Mouse (Mus musculus): Measurements from ENCODE around the gene Masp1. TPM values are rescaled to one million over a fixed set of nuclear protein-coding genes. Genes with fewer than 3 reads are reported as not detected.

Masp1 gene
- polyA plus RNA-seq, 1 experiment = 0.12 TPM

- H3K4me3 ChIP-seq (ENCODE audit: extremely low read depth, insufficient read depth, insufficient read length) = no peak overlapping the region
- H3K27ac ChIP-seq (ENCODE audit: insufficient read depth, low read length) = no peak overlapping the region
- no peaks in the 10 kb centered on the region; the same call in 1 of the 2 replicates for H3K4me1 ChIP-seq (ENCODE audit: control insufficient read depth, insufficient read depth, insufficient read length)
- no peak for DNase-seq (ENCODE audit: low read depth in 1 of 2, low spot score in 2 of 2)
- H3K27me3 ChIP-seq (ENCODE audit: control insufficient read depth, insufficient read depth, low read length) = peaks cover 3% of the 10 kb centered on the region
- 71% methylated on average over 2 of the region's 2 CpGs for WGBS
- TF ChIP-seq POLR2A (IDR thresholded peaks at IDR 0.05; ENCODE audit: low read depth, low read length) (no peak), CTCF (IDR thresholded peaks at IDR 0.05; ENCODE audit: extremely low read depth, insufficient read depth, insufficient read length, insufficient replicate concordance) (no peak)
- H3K36me3 ChIP-seq (ENCODE audit: control insufficient read depth, insufficient read depth, low read length) = no peaks in the 10 kb centered on the region
Measured at GRCm38 (mm10) chr16:23516606-23517005, 4.0 kb downstream of the Masp1 start.

- 86% methylated on average over 3 of the region's 3 CpGs for WGBS
- no peaks in the 10 kb centered on the region for H3K36me3 ChIP-seq (ENCODE audit: control insufficient read depth, insufficient read depth, low read length)
- no peak overlapping the region for H3K4me3 ChIP-seq (ENCODE audit: extremely low read depth, insufficient read depth, insufficient read length)
- DNase-seq (ENCODE audit: low read depth in 1 of 2, low spot score in 2 of 2) = no peak
- no peak overlapping the region for H3K27ac ChIP-seq (ENCODE audit: insufficient read depth, low read length)
- H3K27me3 ChIP-seq (ENCODE audit: control insufficient read depth, insufficient read depth, low read length) = peaks cover 3% of the 10 kb centered on the region
- no peak for TF ChIP-seq CTCF (IDR thresholded peaks at IDR 0.05; ENCODE audit: extremely low read depth, insufficient read depth, insufficient read length, insufficient replicate concordance)
- TF ChIP-seq POLR2A (IDR thresholded peaks at IDR 0.05; ENCODE audit: low read depth, low read length) = no peak
- H3K4me1 ChIP-seq (ENCODE audit: control insufficient read depth, insufficient read depth, insufficient read length) = no peaks in the 10 kb centered on the region; the same call in 1 of the 2 replicates
Measured at GRCm38 (mm10) chr16:23515766-23516165, 4.8 kb downstream of the Masp1 start.

DNA sequence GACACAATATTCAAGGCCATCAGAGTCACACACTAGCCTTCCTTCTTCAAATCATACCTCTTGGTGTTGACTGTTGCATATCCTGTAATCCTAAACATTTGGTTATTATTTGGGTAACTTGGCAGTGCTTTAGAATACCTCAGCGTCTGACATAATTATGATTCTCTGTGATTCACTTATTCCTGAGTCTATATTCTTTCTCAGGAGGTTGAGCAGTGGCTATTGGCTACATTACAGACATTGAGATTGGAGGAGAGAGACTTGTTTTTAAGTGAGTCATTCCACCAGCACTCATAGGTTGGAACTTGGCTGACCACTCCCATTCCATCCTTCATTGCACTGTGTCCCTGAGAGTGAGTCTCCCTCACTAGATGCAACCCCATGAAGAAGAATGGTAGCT, 7.2 kb downstream of the Masp1 start:
- Histone ChIP-seq H3K27me3 (ENCODE audit: control insufficient read depth, insufficient read depth, low read length) (no peaks in the 10 kb centered on the region), H3K36me3 (ENCODE audit: control insufficient read depth, insufficient read depth, low read length) (no peaks in the 10 kb centered on the region), H3K4me1 (ENCODE audit: control insufficient read depth, insufficient read depth, insufficient read length) (no peaks in the 10 kb centered on the region), H3K4me3 (ENCODE audit: extremely low read depth, insufficient read depth, insufficient read length) (no peak overlapping the region), H3K27ac (ENCODE audit: insufficient read depth, low read length) (no peak overlapping the region)
- 87% methylated on average over 1 of the region's 1 CpGs for WGBS
- TF ChIP-seq POLR2A (IDR thresholded peaks at IDR 0.05; ENCODE audit: low read depth, low read length) = no peak
- TF ChIP-seq CTCF (IDR thresholded peaks at IDR 0.05; ENCODE audit: extremely low read depth, insufficient read depth, insufficient read length, insufficient replicate concordance) = no peak
- DNase-seq (ENCODE audit: low read depth in 1 of 2, low spot score in 2 of 2) = no peak

GRCm38 (mm10) chr16:23511166-23511935, 9.3 kb downstream of the Masp1 start:
- DNase-seq (ENCODE audit: low read depth in 1 of 2, low spot score in 2 of 2) = no peak
- Histone ChIP-seq H3K4me1 (ENCODE audit: control insufficient read depth, insufficient read depth, insufficient read length) (no peaks in the 10 kb centered on the region), H3K27ac (ENCODE audit: insufficient read depth, low read length) (no peak overlapping the region), H3K36me3 (ENCODE audit: control insufficient read depth, insufficient read depth, low read length) (no peaks in the 10 kb centered on the region), H3K27me3 (ENCODE audit: control insufficient read depth, insufficient read depth, low read length) (no peaks in the 10 kb centered on the region), H3K4me3 (ENCODE audit: extremely low read depth, insufficient read depth, insufficient read length) (no peak overlapping the region)
- 86% methylated on average over 4 of the region's 4 CpGs for WGBS
- TF ChIP-seq POLR2A (IDR thresholded peaks at IDR 0.05; ENCODE audit: low read depth, low read length) (no peak), CTCF (IDR thresholded peaks at IDR 0.05; ENCODE audit: extremely low read depth, insufficient read depth, insufficient read length, insufficient replicate concordance) (no peak)

DNA sequence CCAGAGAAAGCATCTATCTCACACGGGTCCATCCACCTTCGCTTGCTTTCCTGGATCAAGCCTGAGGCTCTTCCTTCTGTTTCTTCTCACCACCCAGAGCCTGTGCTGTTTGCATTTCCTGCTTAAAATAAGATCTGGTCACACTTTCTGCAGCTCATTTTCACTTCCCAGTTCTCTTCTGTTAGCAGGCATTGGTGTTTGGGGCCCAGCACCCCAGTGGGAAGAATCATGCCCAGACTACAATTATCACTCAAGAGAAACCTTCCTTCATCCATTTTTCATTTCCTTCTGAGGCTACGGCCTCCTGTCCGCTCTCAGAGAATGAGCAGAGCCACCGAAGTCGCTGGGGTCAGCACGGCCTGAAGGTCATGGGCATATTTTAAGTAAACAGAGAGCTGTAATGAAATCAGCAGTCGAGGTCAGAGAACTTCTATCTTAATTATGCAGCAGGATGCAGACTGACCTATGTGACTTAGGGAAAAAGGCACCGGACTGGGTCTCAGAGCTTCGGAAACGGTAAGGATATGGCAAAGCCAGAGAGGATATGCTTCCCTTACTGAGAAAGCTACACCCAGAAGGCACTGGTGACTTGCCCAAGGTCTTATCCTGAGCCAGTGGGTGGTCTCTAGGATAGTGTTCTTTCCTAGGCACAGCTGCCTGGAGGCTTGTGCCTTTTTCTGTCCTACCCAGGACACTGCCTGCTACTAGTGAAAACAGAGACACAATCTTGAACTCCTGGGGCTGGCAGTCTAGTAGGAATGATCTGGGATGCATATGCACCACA, 14.5 kb downstream of the Masp1 start:
- no peaks in the 10 kb centered on the region for H3K36me3 ChIP-seq (ENCODE audit: control insufficient read depth, insufficient read depth, low read length)
- no peak for TF ChIP-seq CTCF (IDR thresholded peaks at IDR 0.05; ENCODE audit: extremely low read depth, insufficient read depth, insufficient read length, insufficient replicate concordance)
- no peak for TF ChIP-seq POLR2A (IDR thresholded peaks at IDR 0.05; ENCODE audit: low read depth, low read length)
- no peaks in the 10 kb centered on the region for H3K27me3 ChIP-seq (ENCODE audit: control insufficient read depth, insufficient read depth, low read length)
- H3K4me1 ChIP-seq (ENCODE audit: control insufficient read depth, insufficient read depth, insufficient read length) = no peaks in the 10 kb centered on the region; the same call in 1 of the 2 replicates
- 61% methylated on average over 11 of the region's 11 CpGs for WGBS
- DNase-seq (ENCODE audit: low read depth in 1 of 2, low spot score in 2 of 2) = no peak
- H3K4me3 ChIP-seq (ENCODE audit: extremely low read depth, insufficient read depth, insufficient read length) = no peak overlapping the region
- H3K27ac ChIP-seq (ENCODE audit: insufficient read depth, low read length) = no peak overlapping the region

GRCm38 (mm10) chr16:23504320-23504744, 16.3 kb downstream of the Masp1 start:
- Histone ChIP-seq H3K36me3 (ENCODE audit: control insufficient read depth, insufficient read depth, low read length) (no peaks in the 10 kb centered on the region), H3K27ac (ENCODE audit: insufficient read depth, low read length) (no peak overlapping the region), H3K27me3 (ENCODE audit: control insufficient read depth, insufficient read depth, low read length) (no peaks in the 10 kb centered on the region), H3K4me1 (ENCODE audit: control insufficient read depth, insufficient read depth, insufficient read length) (no peaks in the 10 kb centered on the region; the same call in 1 of the 2 replicates), H3K4me3 (ENCODE audit: extremely low read depth, insufficient read depth, insufficient read length) (no peak overlapping the region)
- TF ChIP-seq CTCF (IDR thresholded peaks at IDR 0.05; ENCODE audit: extremely low read depth, insufficient read depth, insufficient read length, insufficient replicate concordance) (no peak), POLR2A (IDR thresholded peaks at IDR 0.05; ENCODE audit: low read depth, low read length) (no peak)
- 91% methylated on average over 3 of the region's 3 CpGs for WGBS
- no peak for DNase-seq (ENCODE audit: low read depth in 1 of 2, low spot score in 2 of 2)

Data from spleen, adult 2 months (tissue).